Mouse (Mus musculus): Measurements from ENCODE around the gene Plk2. TPM values are rescaled to one million over a fixed set of nuclear protein-coding genes. Genes with fewer than 3 reads are reported as not detected.
A peak's percentile ranks its signal among the peaks of the same experiment; 100 is the strongest.
"Not testable (repeated sequence)": the region's sequence is repeated elsewhere in the genome, so short reads cannot be mapped to it uniquely, and the experiment has no call there.

The Plk2 gene
- polyA plus RNA-seq, 1 experiment, result 48.8 TPM

- no peak for TF ChIP-seq CTCF (IDR thresholded peaks at IDR 0.05; ENCODE audit: control insufficient read depth, insufficient read depth, insufficient read length)
- TF ChIP-seq USF1 (IDR thresholded peaks at IDR 0.05; ENCODE audit: low read depth), result no peak
- TF ChIP-seq CEBPB (IDR thresholded peaks at IDR 0.05; ENCODE audit: low read depth), result no peak
- TF ChIP-seq FOSL1 (IDR thresholded peaks at IDR 0.05; ENCODE audit: insufficient read depth, low read length, poor library complexity, severe bottlenecking), result no peak
- TF ChIP-seq MAX (IDR thresholded peaks at IDR 0.05), result no peak
- no peak for TF ChIP-seq MYOG (IDR thresholded peaks at IDR 0.05; ENCODE audit: control insufficient read depth, extremely low read depth, insufficient read length)
- TF ChIP-seq MYOD1 (IDR thresholded peaks at IDR 0.05; ENCODE audit: control insufficient read depth, insufficient read length, low read depth), result no peak
- Histone ChIP-seq H3ac (ENCODE audit: control insufficient read depth, insufficient read length, low read depth) (no peak overlapping the region), H3K79me2 (ENCODE audit: control insufficient read depth, insufficient read depth) (no peaks in the 10 kb centered on the region), H3K36me3 (ENCODE audit: control insufficient read depth, insufficient read depth) (no peaks in the 10 kb centered on the region), H3K27me3 (ENCODE audit: control insufficient read depth, insufficient read depth, insufficient read length) (no peaks in the 10 kb centered on the region), H3K79me3 (ENCODE audit: low read depth) (no peaks in the 10 kb centered on the region), H3K4me3 (ENCODE audit: insufficient read depth, poor library complexity, severe bottlenecking) (no peak overlapping the region)
Observed at GRCm38 (mm10) chr13:110366477-110366876, 28.4 kb upstream of the Plk2 start.

GRCm38 (mm10) chr13:110367961-110368555 is 26.8 kb upstream of the Plk2 start:
- Histone ChIP-seq H3K27me3 (ENCODE audit: control insufficient read depth, insufficient read depth, insufficient read length) (no peaks in the 10 kb centered on the region), H3K4me3 (ENCODE audit: insufficient read depth, poor library complexity, severe bottlenecking) (no peak overlapping the region), H3K79me3 (ENCODE audit: low read depth) (no peaks in the 10 kb centered on the region), H3ac (ENCODE audit: control insufficient read depth, insufficient read length, low read depth) (no peak overlapping the region), H3K36me3 (ENCODE audit: control insufficient read depth, insufficient read depth) (no peaks in the 10 kb centered on the region), H3K79me2 (ENCODE audit: control insufficient read depth, insufficient read depth) (no peaks in the 10 kb centered on the region)
- TF ChIP-seq CTCF (IDR thresholded peaks at IDR 0.05; ENCODE audit: control insufficient read depth, insufficient read depth, insufficient read length) (no peak), MYOD1 (IDR thresholded peaks at IDR 0.05; ENCODE audit: control insufficient read depth, insufficient read length, low read depth) (no peak), CEBPB (IDR thresholded peaks at IDR 0.05; ENCODE audit: low read depth) (no peak), MYOG (IDR thresholded peaks at IDR 0.05; ENCODE audit: control insufficient read depth, extremely low read depth, insufficient read length) (no peak), MAX (IDR thresholded peaks at IDR 0.05) (no peak), FOSL1 (IDR thresholded peaks at IDR 0.05; ENCODE audit: insufficient read depth, low read length, poor library complexity, severe bottlenecking) (no peak), USF1 (IDR thresholded peaks at IDR 0.05; ENCODE audit: low read depth) (no peak)

- H3K36me3 ChIP-seq (ENCODE audit: control insufficient read depth, insufficient read depth); H3ac ChIP-seq (ENCODE audit: control insufficient read depth, insufficient read length, low read depth); H3K79me3 ChIP-seq (ENCODE audit: low read depth); H3K27me3 ChIP-seq (ENCODE audit: control insufficient read depth, insufficient read depth, insufficient read length); H3K79me2 ChIP-seq (ENCODE audit: control insufficient read depth, insufficient read depth); H3K4me3 ChIP-seq (ENCODE audit: insufficient read depth, poor library complexity, severe bottlenecking): not testable (repeated sequence)
- peak; percentile 55 for TF ChIP-seq CTCF (IDR thresholded peaks at IDR 0.05; ENCODE audit: control insufficient read depth, insufficient read depth, insufficient read length)
Observed at GRCm38 (mm10) chr13:110368556-110369040, 26.2 kb upstream of the Plk2 start.

- TF ChIP-seq MAX (IDR thresholded peaks at IDR 0.05) (no peak), MYOD1 (IDR thresholded peaks at IDR 0.05; ENCODE audit: control insufficient read depth, insufficient read length, low read depth) (no peak), CTCF (IDR thresholded peaks at IDR 0.05; ENCODE audit: control insufficient read depth, insufficient read depth, insufficient read length) (no peak), CEBPB (IDR thresholded peaks at IDR 0.05; ENCODE audit: low read depth) (no peak), USF1 (IDR thresholded peaks at IDR 0.05; ENCODE audit: low read depth) (no peak), FOSL1 (IDR thresholded peaks at IDR 0.05; ENCODE audit: insufficient read depth, low read length, poor library complexity, severe bottlenecking) (no peak), MYOG (IDR thresholded peaks at IDR 0.05; ENCODE audit: control insufficient read depth, extremely low read depth, insufficient read length) (no peak)
Observed at GRCm38 (mm10) chr13:110369673-110370072, 25.2 kb upstream of the Plk2 start.

GRCm38 (mm10) chr13:110382447-110382901 is 12.4 kb upstream of the Plk2 start:
- Histone ChIP-seq H3K4me3 (ENCODE audit: insufficient read depth, poor library complexity, severe bottlenecking) (no peak overlapping the region), H3K36me3 (ENCODE audit: control insufficient read depth, insufficient read depth) (no peaks in the 10 kb centered on the region), H3K79me3 (ENCODE audit: low read depth) (no peaks in the 10 kb centered on the region), H3K79me2 (ENCODE audit: control insufficient read depth, insufficient read depth) (no peaks in the 10 kb centered on the region), H3K27me3 (ENCODE audit: control insufficient read depth, insufficient read depth, insufficient read length) (no peaks in the 10 kb centered on the region), H3ac (ENCODE audit: control insufficient read depth, insufficient read length, low read depth) (no peak overlapping the region)
- TF ChIP-seq USF1 (IDR thresholded peaks at IDR 0.05; ENCODE audit: low read depth) (no peak), MYOD1 (IDR thresholded peaks at IDR 0.05; ENCODE audit: control insufficient read depth, insufficient read length, low read depth) (no peak), MAX (IDR thresholded peaks at IDR 0.05) (no peak), CEBPB (IDR thresholded peaks at IDR 0.05; ENCODE audit: low read depth) (no peak), CTCF (IDR thresholded peaks at IDR 0.05; ENCODE audit: control insufficient read depth, insufficient read depth, insufficient read length) (no peak)

More at GRCm38 (mm10) chr13:110369673-110370072, 25.2 kb upstream of the Plk2 start:
- Histone ChIP-seq H3K4me3 (ENCODE audit: insufficient read depth, poor library complexity, severe bottlenecking) (no peak overlapping the region), H3K27me3 (ENCODE audit: control insufficient read depth, insufficient read depth, insufficient read length) (no peaks in the 10 kb centered on the region), H3ac (ENCODE audit: control insufficient read depth, insufficient read length, low read depth) (no peak overlapping the region), H3K79me2 (ENCODE audit: control insufficient read depth, insufficient read depth) (no peaks in the 10 kb centered on the region), H3K36me3 (ENCODE audit: control insufficient read depth, insufficient read depth) (no peaks in the 10 kb centered on the region), H3K79me3 (ENCODE audit: low read depth) (no peaks in the 10 kb centered on the region)

- Histone ChIP-seq H3K36me3 (ENCODE audit: control insufficient read depth, insufficient read depth) (no peaks in the 10 kb centered on the region), H3ac (ENCODE audit: control insufficient read depth, insufficient read length, low read depth) (no peak overlapping the region), H3K79me2 (ENCODE audit: control insufficient read depth, insufficient read depth) (no peaks in the 10 kb centered on the region), H3K4me3 (ENCODE audit: insufficient read depth, poor library complexity, severe bottlenecking) (no peak overlapping the region), H3K27me3 (ENCODE audit: control insufficient read depth, insufficient read depth, insufficient read length) (no peaks in the 10 kb centered on the region), H3K79me3 (ENCODE audit: low read depth) (no peaks in the 10 kb centered on the region)
- TF ChIP-seq MYOG (IDR thresholded peaks at IDR 0.05; ENCODE audit: control insufficient read depth, extremely low read depth, insufficient read length), result no peak
- TF ChIP-seq CEBPB (IDR thresholded peaks at IDR 0.05; ENCODE audit: low read depth), result no peak
- no peak for TF ChIP-seq USF1 (IDR thresholded peaks at IDR 0.05; ENCODE audit: low read depth)
- TF ChIP-seq MAX (IDR thresholded peaks at IDR 0.05), result no peak
- TF ChIP-seq FOSL1 (IDR thresholded peaks at IDR 0.05; ENCODE audit: insufficient read depth, low read length, poor library complexity, severe bottlenecking), result no peak
Observed at GRCm38 (mm10) chr13:110384514-110384913, 10.3 kb upstream of the Plk2 start.
